Mouse (Mus musculus) CH12F3 (cell line): Measurements from ENCODE around the gene Rerg.
"Not testable (repeated sequence)": the region's sequence is repeated elsewhere in the genome, so short reads cannot be mapped to it uniquely, and the experiment has no call there.

Source experiments
- in situ Hi-C: fragments of 300-500 bp; cut with MboI; formaldehyde crosslinking; loops from 2 replicates; pipeline ENCODE4 v1.14.3; 2020; ENCODE audit warnings: low sequenced_read_pairs

Gene Rerg

DNA sequence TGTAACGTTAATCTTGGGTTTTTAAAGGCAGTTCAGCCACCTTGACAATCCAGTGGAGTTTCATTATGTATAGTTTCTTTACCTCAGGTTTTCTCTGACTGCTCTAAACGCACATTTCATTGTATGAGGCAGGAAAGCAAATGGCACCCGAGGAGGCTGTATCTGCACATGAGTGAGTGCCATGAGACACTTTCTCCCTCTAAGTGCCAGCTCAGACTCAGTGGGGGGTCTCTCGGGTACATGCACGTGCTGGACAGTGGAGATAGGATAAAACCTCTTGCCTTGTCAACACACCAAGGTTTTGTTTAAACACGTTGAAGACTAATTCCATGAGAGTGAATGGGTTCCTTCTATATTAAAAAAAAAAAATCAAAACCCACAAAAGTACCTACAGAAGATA, 81.8 kb downstream of the Rerg start:
- in situ Hi-C loops = no loop called here

DNA sequence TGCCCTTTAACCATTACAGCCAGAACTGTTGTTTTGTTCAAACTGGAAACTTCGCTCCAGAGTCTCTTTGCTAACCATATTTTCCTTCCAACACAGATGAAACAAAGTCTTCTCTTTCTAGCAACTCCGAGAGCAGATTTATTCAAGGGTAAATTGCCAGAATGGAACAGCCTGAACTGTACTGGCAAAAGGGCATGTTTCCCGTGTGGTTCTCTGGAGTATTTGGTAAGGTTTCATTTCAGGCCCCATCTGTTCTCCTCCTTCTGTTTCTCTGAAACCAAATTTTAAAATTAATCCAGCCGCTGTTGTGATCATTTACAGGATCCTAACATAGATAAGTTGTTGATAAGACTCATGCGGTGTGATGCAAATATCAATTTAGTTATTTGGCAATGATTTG, 82.3 kb downstream of the Rerg start:
- in situ Hi-C loops = no loop called here

DNA sequence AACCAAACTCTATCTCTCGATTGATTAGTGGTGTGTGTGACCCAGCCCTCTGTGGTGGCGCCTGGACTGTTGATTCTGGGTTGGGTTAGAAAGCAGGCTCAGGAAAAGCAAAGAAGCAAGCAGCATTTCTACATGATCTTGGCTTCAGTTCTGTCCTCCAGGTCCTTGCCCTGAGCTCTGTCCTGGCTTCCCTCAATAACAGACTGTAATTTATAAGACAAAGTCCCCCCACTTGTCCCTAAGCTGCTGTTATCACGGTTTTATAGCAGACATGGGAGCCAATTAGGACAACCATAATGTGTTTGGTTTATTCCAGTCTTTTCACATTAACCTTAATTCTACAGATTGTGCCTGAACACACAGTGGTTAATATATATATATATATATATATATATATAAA, 82.8 kb downstream of the Rerg start:
- in situ Hi-C loops = no loop called here

DNA sequence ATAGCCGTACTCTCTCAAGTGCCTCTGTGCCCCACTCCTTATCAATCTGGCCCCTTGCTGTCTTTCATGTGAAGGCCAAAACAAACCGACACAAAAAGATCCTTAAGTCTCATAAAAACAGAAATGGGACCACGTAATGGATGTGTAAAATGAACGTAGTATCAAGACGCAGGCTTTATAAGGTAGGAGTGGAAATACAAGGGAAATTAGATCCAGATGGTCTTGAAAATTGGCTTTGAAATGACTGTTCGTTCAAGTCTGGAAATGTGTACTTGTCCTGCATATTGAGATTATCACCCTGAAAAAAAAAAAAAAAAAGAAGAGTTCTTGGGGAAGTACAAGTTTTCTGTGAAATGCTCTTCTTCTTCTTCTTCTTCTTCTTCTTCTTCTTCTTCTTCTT, 90.6 kb downstream of the Rerg start:
- in situ Hi-C loops = no loop called here

DNA sequence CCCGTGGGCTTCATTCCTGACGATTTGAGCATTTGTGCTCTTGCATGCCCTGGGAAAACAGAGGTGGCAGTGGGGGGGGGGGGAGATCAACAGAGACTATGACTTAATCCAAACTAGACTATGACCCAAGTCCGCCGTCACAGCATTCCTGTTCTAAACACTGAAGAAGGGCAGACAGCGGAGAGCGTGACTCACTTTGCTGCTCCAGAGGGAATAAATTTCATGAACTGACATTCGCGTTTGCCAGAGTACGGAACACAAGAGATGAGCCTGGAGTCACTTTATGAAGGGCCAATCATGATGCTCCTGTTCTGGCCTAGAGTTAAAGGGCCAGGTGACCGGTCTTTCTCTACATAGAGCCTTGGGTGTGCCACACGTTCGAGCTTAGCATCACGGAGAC, 93.6 kb downstream of the Rerg start:
- in situ Hi-C loops = no loop called here

DNA sequence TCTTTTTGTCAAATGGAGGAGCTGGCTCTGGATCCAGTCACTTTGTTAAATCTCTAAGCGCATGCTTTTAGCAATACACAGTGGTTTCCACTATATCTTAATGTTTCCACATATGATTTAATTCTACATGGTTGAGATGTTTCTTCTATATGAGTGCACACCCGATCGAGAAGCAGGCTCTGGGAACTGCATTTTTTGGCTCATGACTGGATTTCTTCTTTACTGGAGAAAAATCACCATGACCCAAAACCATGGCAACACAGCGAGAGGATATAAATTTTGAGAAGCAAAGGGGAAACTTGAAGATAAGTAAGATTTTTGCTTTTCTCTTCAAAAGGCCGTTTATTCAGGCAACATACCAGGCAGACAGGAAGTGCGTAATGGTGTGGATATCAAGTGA, 94.1 kb downstream of the Rerg start:
- in situ Hi-C loops = no loop called here

DNA sequence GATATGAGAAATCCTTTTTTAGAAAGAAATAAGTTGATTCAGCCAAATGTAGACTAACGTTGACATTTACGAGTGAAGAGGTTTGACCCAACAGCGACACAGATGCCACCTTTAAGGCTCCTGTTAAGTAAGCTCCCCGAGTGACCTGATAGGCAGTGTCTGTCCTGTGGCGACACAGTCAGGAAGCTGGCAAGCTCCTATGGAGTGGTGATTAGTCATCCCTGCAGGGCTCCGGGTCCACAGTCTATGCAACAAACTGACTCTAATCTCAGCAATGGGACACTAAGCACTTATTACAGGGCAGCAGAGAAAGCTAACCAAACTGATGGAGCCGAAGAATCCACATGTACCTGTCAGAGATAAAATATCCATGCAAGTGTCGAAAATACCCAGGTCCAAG, 98.0 kb downstream of the Rerg start:
- in situ Hi-C loops = no loop called here

DNA sequence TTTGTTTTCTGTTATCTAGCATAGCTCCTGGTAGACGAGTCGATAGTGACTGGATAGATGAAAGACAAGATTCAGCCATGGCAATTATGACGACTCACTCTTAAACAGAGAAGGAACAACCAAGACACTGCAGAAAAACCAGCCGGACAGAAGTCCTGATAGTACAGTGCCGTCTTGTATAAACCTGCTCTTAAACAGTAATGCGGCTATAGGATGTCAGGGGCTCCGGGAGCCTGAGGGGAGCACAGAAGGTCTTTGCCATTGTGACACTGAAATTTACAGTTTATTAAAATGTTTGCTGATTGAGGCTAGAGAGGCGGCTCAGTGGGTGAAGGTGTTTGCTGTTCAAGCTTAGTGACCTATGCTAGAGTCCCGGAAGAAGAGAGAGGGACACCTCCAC, 98.8 kb downstream of the Rerg start:
- in situ Hi-C loops = no loop called here

DNA sequence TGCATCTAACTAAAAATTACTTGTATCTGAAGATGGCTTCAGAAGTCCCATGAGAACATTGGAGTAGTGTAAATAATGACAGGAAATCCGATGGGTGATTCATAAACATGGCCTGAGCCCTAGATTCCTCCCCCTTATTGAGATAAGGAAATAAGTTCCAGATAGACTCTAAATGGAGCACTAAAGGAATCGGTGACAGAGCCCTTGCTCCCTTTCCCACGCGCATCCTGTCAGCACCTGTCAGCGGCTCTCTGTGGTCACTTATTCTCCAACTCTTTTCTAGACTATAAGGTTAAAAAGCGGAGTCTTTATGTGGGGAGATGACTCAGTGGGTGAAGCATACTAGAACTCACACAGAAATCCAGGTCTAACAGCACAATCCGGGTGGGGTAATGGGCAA, 104.8 kb downstream of the Rerg start:
- in situ Hi-C loops = no loop called here

DNA sequence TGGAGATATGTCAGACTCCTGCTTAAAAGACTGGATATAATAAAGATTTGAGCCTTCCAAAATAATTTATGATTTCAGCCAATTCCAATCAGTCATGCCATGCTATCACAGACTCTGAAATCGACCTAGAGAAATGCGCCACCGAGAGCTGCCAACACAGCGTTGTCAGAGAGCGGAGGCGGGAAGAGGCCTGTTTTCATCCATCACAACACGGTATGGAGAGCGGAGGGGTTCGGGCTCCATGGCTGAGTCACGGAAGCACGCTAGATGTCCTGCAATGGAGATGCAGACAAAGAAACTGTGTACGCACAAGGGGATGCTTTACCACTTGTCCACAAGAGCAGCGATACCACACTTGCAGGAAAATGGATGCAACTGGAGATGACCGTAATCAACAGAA, 105.5 kb downstream of the Rerg start:
- in situ Hi-C loops = no loop called here

DNA sequence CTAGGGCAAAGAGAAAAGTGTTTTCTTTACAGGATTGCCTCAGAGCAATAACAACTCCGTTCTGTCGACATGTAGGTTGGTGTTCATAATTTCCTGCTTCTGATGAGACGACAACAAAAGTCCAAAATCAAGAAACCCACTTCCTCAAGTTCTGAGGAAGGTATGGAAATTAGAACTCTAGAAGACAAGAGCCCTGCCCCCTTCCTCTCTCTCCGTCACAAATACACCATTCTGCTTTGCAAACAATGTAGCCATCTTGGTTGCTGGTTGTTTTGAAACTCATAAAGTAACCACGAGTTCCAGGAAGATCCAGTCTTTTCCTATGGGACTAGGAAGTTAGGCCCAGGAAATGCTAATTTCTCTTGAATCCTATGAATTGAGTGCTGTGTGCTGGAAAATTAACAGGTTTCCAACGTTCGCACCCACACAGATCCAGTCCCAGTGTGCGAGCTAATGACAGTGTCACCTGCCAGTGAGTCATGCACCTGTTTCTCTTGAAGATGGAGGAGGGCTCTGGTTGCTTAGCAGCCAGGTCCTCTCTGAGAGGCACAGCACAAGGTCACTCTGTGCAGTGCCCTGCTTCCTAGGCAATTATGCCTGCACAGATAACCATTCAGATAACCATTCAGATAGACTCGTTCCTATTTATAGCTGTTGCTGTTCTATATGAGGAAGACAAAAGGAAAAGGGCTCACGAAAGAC, 106.9 kb downstream of the Rerg start:
- in situ Hi-C loops = no loop called here

DNA sequence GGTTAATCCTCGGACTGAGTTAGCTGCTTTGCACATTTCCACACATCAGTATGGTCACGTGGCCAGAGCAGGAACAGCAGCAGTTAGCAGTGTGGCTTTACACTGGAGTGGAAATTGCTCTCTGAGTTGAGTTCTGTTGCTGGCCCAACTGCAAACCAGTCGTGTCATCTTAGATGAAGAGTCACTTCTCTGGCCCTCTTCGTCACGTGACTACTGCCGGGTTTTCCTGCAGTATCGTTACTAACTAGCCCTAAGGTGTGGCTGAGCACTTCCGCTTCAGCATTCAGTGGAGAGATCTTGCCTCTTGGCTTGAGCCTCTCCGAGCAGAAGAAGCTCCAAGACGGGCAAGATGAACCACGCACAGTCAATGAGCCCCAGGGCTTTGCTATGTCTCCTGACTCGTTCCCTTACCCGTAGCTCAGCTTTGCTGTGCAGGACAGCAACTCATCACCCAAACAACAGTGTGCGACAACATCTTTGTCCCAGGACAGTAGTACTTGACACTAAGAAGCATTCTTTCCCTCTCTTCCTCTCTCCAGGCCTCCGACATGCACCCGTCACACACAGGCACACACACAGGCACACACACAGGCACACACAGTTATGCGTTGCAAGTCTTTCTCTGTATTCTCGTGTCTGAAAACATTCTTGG, 108.3 kb downstream of the Rerg start:
- in situ Hi-C loops = no loop called here

DNA sequence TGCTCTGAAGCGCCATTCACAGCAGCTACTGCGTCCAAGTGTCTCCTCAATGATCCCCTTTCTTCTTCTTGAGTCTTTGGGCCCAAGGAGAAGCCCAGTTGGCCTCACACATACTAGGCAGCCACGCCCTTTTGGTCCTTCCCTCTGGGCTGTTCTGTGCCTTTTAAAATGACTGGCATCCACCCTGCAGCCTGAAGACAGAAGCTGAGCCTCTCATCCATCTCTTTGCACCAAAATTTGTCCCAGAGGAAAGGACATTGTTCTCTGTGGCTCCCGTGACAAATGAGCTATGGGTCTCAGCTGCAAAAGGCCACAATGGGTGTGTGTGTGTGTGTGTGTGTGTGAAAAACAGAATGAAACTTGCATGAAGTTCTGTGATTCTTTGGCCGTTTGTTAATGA, 109.7 kb downstream of the Rerg start:
- in situ Hi-C loops = no loop called here

DNA sequence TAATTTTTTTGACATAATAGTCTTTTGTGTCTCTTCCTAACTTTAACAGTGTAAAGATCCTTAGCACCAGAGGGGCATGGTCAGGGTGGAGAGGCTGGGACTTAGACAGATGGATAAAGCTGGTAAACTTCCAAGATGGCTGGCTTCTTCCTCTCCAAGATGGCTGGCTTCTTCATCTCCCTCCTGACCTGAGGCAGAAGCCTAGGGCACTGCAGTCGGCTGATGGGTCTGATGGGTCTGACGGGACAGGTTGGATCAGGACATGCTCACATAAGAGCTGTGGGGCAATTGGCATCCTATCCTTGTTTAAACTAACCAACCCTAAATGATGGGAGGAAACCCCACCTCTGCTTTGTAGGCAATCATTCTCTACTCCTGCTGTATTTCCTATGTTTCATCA, 112.0 kb downstream of the Rerg start:
- in situ Hi-C loops = no loop called here

DNA sequence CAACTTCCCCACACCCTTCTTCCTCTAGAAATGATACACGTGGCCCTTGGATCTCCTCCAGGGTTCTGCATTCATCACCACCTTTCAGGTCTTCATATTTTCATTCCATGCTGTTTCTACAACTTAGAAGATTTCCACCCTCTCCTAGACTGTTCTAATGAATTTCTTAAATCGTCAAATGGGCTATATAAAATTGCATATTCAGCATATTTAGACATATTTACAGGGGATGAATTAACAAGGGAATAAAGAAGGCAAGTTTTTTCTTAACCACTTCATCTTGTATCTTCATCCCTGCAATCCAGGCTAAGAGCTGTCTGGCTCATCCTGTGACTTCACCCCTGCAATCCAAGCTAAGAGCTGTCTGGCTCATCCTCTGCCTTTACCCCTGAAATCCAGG, 116.2 kb downstream of the Rerg start:
- in situ Hi-C loops = no loop called here

DNA sequence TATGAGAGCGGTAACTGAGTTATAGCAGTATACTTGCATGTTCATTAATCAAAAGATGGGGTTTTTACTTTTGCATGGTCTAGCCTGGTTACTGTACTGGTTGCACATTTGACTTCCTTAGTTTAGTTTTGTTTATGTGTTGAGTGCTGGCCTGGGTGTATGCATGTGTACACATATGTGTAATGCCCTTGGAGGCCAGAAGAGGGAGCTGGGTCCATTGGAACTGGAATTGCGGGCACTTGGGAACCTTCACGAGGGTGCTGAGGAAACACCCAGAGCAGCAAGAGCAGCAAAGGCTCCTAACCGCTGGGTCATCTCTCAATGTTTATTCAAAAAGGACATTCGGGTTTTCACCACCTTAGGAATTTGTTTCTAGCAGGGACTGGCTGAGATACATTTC, 116.8 kb downstream of the Rerg start:
- in situ Hi-C loops = no loop called here

DNA sequence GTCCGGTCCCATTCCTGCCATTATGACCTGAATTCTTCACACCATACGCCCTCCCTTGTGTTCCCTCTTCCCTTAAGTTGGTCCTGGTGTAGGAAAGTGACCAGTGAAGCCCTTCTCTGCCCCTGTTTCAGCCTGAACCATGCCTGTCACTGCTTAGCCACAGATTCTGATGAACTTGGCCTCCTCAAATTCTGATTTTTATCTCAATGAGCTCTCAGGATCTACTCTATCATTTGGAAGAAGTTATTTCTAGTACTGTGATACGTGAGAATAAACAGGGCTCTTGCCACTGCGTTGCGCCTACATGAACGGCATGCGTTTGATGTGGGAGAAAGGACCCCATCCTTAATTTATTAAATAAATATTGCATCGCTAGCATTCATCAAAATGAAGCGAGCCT, 117.3 kb downstream of the Rerg start:
- in situ Hi-C loops = no loop called here

DNA sequence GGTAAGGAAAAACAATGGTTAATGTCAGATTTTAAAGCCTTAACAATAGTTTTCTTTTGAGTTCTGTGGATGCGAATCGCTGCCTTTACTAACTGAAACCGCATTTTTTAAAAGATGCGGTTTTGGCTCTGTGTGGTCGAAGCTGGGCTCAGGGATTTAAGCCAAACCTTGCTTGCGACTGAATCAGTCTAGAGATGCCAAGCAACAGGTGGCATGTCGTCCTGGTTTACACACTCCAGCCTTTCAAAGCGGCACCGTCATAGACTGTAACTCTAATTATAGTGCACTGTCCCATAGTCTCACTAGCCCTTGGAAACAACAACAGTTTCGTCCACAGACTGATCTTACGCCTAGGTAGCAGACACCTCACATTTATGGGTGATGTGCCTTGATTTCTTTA, 123.3 kb downstream of the Rerg start:
- in situ Hi-C loops = no loop called here

DNA sequence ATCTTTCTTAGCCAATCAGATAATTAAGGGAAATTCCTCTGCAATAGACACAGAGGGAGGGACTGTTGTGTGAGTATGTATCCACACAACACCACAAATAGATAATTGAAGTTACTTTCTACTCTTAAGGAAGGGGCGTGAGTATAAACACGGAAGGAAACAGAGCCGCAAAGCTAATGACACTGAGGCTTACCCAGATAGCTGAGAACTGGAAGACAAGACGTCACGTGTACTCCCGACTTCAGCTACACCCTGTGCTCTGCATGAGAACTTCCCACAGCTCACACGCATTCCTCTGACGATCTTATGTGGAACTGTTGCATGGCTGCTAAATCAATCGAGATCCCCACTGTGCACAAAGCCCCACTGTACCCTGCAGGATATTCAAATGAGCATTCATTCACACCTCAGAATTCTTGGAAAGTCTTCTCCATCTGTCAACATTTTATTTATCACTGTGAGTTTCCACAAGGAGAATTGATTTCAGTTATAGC, 125.2 kb downstream of the Rerg start:
- in situ Hi-C loops = no loop called here

DNA sequence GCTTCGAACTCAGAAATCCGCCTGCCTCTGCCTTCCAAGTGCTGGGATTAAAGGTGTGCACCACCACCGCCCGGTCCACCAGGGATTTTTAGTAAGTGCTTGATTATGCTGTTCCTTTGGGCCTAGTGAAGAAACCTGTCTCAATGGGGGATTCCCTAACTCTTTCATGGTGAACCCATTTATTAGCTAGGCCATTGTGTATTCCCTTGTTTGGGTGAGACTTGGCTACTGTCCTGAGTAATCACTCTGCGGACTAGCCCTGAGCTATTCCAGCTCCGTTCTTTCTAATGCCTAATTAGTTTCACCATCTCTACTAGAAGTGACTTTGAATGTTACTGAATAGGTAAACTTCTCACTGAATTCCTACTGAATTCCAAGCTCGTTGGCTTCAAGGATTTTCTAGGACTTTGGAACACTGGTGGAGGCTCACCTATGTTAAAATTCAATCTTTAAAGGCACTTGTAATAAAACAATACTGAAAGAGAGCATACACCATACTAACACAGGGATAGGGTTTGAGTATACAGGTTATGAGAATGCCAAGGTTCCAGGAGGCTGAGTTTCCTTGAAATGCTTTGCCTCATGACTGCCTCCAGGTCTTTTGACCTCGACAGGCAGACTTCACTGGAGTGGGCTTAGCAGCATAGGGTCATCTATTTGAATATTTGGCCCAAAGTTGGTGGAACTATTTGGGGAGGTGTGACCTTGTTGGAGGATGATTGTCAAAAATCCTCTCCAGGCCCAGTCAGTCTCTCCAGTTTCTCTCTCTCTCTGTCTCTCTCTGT, 134.5 kb downstream of the Rerg start:
- in situ Hi-C loops = not testable (repeated sequence)

DNA sequence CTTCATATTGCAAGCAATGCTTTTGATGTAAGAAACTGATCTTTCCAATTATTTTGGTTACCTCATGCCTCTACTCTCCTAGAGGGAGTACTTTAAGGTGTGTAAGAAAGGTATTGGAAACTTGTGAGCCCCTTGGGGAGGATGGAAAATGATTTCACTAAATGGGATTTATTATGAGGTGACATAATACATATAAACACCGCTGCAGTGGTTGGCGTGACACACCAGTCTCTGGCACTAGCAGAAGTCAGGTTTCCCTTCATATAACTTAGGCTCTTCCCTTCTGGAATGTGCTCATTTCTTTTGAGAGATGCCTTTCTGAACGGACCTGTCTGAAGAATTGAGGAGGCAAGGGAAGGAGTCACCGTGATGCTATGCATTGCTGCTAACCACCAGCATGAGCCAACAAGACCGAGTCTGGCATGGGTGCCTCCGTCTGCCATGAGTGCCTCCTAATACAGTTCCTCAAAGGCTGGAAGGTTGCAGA, 139.6 kb downstream of the Rerg start:
- in situ Hi-C loops = no loop called here
